Mouse (Mus musculus) liver, postnatal 0 days (tissue): Measurements from ENCODE around the gene Cacng2.

Experiments
- CTCF ChIP-seq: sonication (generic); IDR thresholded peaks from 2 replicates; pipeline ENCODE4 v1.5.1; 2016; ENCODE audit warnings: antibody characterized with exemption, low read depth
- EP300 ChIP-seq: IDR thresholded peaks from 2 replicates; pipeline ENCODE4 v1.6.1; 2016; ENCODE audit warnings: antibody characterized with exemption, low read depth, mild to moderate bottlenecking

- TF ChIP-seq EP300: no peak
- TF ChIP-seq CTCF: no peak
These were observed 3.6 kb downstream of the Cacng2 start for GRCm38 (mm10) chr15:78116244-78116643.
